Mouse (Mus musculus): ENCODE measurements around the gene Hoxb2. TPM values are rescaled to one million over a fixed set of nuclear protein-coding genes. Genes with fewer than 3 reads are reported as not detected.

Hoxb2 gene
- polyA plus RNA-seq, 1 experiment from 2014 or later, result 3.1 TPM

DNA sequence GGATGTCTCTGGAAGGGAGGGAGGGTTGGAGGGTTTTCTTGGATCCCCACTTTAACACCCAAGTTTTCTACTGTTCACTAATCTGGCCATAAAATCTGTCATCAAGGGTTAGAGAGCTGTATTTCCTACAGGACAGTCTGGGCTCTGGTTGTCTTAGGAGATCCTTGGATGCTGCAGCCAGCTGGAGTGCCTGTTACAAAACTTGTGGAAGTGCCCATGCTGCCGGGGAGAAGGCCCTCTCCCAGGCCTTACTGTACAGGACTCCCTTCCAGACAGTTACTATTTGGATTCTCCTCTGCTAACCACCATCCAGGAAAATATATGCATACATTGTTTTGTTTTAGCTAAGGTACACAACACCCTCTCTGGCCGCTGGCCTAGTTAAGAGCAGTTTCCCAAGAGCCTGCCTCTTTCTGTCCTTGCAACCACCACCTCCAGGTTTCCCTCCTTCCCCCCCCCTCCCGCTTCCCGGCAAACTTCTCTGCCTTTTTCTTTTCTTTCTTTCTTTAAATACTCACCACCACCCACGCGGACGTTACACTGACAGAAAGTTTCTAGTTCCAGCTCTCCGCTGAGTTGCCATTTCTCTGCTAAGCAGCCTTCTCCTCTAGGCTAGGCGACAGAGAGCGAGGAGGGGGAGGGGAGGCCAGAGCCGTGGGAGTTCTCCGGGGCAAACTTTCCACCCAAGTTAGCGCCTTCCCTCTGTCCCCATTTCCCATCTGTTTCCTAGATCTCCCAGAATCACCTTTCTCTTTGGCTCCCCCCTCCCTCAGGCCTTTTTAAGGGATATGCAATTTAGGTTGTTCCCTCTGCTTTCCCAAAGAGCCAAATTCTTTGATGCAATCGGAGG lies 609 bp upstream of the Hoxb2 start:
- peaks cover 25% of the 10 kb centered on the region for H3K4me1 ChIP-seq
- no peaks in the 10 kb centered on the region for H3K36me3 ChIP-seq
- ATAC-seq (ENCODE audit: insufficient number of reproducible peaks, low FRiP score, low TSS enrichment, low read depth), result no peak
- H3K27me3 ChIP-seq, result peaks cover 89% of the 10 kb centered on the region
- no peaks in the 10 kb centered on the region for H3K9me3 ChIP-seq
- no peak overlapping the region for H3K27ac ChIP-seq
- WGBS, result 20% methylated on average over 14 of the region's 14 CpGs
- H3K9ac ChIP-seq, result no peak overlapping the region
- H3K4me2 ChIP-seq, result no peak overlapping the region
- no peak overlapping the region for H3K4me3 ChIP-seq

DNA sequence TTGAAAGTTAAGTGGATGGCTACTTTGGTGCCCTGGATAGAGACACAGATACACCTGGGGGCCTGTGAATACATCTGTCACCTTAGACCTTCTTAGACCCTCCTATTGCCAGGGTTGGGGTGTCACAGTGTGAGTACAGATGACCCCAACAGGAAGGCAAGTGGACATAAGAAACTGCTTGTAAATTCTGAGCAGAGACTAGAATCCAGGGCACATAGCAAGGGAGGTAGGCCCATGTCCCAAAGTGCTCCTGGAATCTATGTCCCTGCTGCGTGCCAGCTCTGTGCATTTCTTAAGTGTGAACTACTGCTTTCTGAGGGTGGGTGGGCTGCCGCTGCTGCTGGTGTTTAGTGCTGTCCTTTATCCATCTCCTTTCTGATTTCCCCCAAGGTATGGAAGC lies 466 bp downstream of the Hoxb2 start:
- Histone ChIP-seq H3K4me2 (no peak overlapping the region), H3K36me3 (no peaks in the 10 kb centered on the region), H3K27me3 (peaks cover 86% of the 10 kb centered on the region), H3K9ac (no peak overlapping the region), H3K4me1 (peaks cover 23% of the 10 kb centered on the region), H3K4me3 (no peak overlapping the region), H3K27ac (no peak overlapping the region), H3K9me3 (no peaks in the 10 kb centered on the region)
- no peak for ATAC-seq (ENCODE audit: insufficient number of reproducible peaks, low FRiP score, low TSS enrichment, low read depth)
- 58% methylated on average over 2 of the region's 2 CpGs for WGBS

DNA sequence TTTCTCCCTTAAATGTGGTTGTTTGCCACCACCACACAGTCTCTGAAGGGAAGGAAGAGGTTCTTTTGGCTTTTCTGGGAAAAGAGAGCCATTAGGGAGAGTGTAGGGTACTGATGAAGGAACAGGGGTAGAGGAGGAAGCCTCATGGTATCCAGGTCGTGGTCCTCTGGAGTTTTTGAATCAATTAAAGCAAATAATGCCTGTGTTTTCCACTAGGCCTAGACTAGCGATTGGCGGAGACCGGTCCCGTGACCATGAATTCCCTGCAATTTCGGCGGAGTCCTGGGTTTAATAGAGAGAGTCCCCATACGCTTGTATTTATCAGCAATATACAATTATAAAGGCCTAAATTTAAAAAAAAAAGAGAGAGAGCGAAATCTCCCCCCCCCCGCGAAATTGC lies 987 bp downstream of the Hoxb2 start:
- 11% methylated on average over 11 of the region's 11 CpGs for WGBS
- H3K36me3 ChIP-seq, result no peaks in the 10 kb centered on the region
- no peak for ATAC-seq (ENCODE audit: insufficient number of reproducible peaks, low FRiP score, low TSS enrichment, low read depth)
- H3K4me3 ChIP-seq, result peak overlapping the region; percentile 38; the same call in 1 of the 2 replicates
- no peaks in the 10 kb centered on the region for H3K9me3 ChIP-seq
- peaks cover 18% of the 10 kb centered on the region for H3K4me1 ChIP-seq
- H3K4me2 ChIP-seq, result peak overlapping the region; percentile 45; the same call in 1 of the 2 replicates
- peaks cover 86% of the 10 kb centered on the region for H3K27me3 ChIP-seq
- no peak overlapping the region for H3K9ac ChIP-seq
- H3K27ac ChIP-seq, result 0 out of 2 replicates have a peak overlapping the region, but pooled peaks have one; percentile 22

DNA sequence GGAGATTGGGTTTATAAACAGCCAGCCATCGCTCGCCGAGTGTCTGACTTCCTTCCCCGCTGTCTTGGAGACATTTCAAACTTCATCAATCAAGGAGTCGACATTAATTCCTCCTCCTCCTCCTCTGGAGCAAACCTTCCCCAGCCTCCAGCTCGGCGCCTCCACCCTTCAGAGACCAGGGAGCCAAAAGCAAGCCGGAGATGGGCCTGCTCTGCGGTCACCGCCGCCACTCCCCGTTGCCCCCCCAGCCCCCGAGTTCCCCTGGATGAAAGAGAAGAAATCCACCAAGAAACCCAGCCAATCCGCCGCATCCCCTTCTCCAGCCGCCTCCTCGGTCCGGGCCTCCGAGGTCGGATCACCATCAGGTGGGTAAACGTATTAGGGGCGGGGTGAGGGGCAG lies 1.5 kb downstream of the Hoxb2 start:
- H3K27me3 ChIP-seq, result peaks cover 85% of the 10 kb centered on the region
- ATAC-seq (ENCODE audit: insufficient number of reproducible peaks, low FRiP score, low TSS enrichment, low read depth), result no peak

DNA sequence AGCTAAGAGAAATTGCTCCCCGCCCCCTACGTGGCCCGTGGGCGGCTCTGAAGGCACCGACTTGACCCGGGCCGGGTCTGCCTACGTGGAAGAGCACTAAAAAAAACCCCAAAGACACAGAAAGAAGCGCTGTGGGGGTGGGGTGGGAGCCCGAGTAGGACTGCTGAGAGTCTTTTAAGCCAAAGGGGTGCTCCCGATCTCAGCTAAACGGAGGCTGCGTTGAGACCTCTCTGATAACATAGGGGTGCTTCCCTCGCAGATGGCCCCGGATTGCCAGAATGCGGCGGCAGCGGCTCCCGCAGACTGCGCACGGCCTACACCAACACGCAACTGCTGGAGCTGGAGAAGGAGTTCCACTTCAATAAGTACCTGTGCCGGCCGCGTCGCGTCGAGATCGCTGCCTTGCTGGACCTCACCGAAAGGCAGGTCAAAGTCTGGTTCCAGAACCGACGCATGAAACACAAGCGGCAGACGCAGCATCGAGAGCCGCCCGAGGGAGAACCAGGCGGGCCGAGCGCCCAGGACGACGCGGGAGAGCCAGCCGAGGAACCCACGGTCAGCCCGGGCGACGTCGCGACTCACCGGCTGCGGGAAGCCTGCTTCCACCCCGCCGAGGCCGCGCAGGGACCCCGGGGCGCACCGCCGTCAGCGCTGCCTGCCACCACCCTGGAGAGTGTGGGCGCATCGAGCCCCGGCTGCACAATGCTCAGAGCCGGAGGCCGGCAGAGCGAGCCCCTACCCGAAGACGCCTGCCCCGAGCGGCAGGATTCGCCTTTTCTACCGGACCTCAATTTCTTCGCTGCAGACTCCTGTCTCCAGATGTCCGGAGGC lies 2.6 kb downstream of the Hoxb2 start:
- Histone ChIP-seq H3K27me3 (peaks cover 86% of the 10 kb centered on the region), H3K9ac (peak overlapping the region; percentile 40; the same call in 1 of the 2 replicates), H3K27ac (peak overlapping the region; percentile 73), H3K4me1 (peaks cover 17% of the 10 kb centered on the region), H3K36me3 (no peaks in the 10 kb centered on the region), H3K9me3 (no peaks in the 10 kb centered on the region), H3K4me3 (peak overlapping the region; percentile 38), H3K4me2 (peak overlapping the region; percentile 45)
- ATAC-seq (ENCODE audit: insufficient number of reproducible peaks, low FRiP score, low TSS enrichment, low read depth), result no peak
- WGBS, result 1% methylated on average over 73 of the region's 75 CpGs

More for the DNA sequence above, 1.5 kb downstream of the Hoxb2 start:
- Histone ChIP-seq H3K4me1 (peaks cover 17% of the 10 kb centered on the region), H3K9ac (no peak overlapping the region), H3K9me3 (no peaks in the 10 kb centered on the region), H3K4me2 (peak overlapping the region; percentile 45; the same call in 1 of the 2 replicates), H3K27ac (peak overlapping the region; percentile 27; the same call in 1 of the 2 replicates), H3K36me3 (no peaks in the 10 kb centered on the region), H3K4me3 (peak overlapping the region; percentile 38)
- 2% methylated on average over 22 of the region's 22 CpGs for WGBS

DNA sequence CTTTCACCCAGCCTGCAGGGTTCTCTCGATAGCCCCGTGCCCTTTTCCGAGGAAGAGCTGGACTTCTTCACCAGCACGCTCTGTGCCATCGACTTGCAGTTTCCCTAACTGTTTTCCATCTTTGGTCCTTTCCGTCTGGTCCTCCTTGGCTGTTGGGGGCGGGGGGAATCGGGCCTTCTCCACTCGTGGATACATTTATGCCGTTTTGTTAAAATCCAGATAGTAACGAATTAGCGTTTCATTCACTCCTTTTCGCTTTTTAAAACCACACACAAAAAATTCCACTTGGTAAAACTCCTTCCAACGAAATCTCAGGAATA lies 3.2 kb downstream of the Hoxb2 start:
- peaks cover 83% of the 10 kb centered on the region for H3K27me3 ChIP-seq
- H3K9ac ChIP-seq, result no peak overlapping the region; the same call in 1 of the 2 replicates
- H3K9me3 ChIP-seq, result no peaks in the 10 kb centered on the region
- peak overlapping the region; percentile 45 for H3K4me2 ChIP-seq
- 2% methylated on average over 14 of the region's 14 CpGs for WGBS
- H3K4me1 ChIP-seq, result peaks cover 17% of the 10 kb centered on the region
- peak overlapping the region; percentile 73 for H3K27ac ChIP-seq
- peak overlapping the region; percentile 38 for H3K4me3 ChIP-seq
- H3K36me3 ChIP-seq, result no peaks in the 10 kb centered on the region
- no peak for ATAC-seq (ENCODE audit: insufficient number of reproducible peaks, low FRiP score, low TSS enrichment, low read depth)

DNA sequence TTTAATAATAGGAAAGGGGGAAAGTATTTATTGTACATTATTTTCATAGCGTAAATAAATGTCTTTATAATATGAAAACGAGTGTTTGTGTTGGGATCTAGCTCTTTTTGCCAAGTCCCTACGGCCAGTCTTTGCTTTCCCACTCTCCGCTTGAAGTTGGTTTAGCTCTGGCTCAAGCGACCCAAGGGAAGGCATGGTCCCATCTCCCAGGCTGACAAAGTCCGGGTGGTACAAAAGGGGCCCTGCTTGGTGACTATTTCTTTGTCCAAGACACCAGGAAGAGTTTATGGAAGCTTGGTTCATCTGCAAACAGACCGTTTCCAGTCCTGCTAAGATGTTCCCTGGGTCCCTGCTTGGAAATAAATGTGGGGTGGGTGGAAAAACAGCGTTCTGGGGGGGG lies 3.6 kb downstream of the Hoxb2 start:
- 0 out of 2 replicates have a peak overlapping the region, but pooled peaks have one; percentile 38 for H3K4me2 ChIP-seq
- H3K9me3 ChIP-seq, result no peaks in the 10 kb centered on the region
- no peak for ATAC-seq (ENCODE audit: insufficient number of reproducible peaks, low FRiP score, low TSS enrichment, low read depth)
- H3K4me1 ChIP-seq, result peaks cover 17% of the 10 kb centered on the region
- H3K27ac ChIP-seq, result no peak overlapping the region
- H3K36me3 ChIP-seq, result no peaks in the 10 kb centered on the region
- H3K4me3 ChIP-seq, result peak overlapping the region; percentile 24
- H3K9ac ChIP-seq, result no peak overlapping the region
- peaks cover 82% of the 10 kb centered on the region for H3K27me3 ChIP-seq
- WGBS, result 22% methylated on average over 8 of the region's 8 CpGs

DNA sequence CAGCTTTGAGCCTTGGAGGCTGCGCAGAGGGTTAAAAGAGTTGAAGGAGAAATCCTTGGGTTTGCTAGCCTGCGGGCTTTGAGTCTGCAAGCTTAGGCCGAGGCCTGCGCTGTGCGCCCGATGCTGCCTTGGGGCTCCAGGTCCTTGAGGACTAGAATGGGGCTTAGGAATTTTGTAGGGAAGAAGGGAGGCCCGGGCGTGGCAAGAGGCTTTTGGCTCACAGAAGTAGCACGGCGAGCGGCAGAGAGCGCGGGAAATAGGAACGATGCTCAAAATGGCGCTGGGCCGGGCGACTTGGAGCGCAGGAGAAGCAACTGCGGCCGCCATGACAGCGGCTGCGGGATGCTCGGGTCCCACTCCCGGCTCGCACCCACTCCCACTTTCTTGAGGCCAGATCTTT lies 4.1 kb downstream of the Hoxb2 start:
- ATAC-seq (ENCODE audit: insufficient number of reproducible peaks, low FRiP score, low TSS enrichment, low read depth), result no peak
- 3% methylated on average over 25 of the region's 25 CpGs for WGBS
- no peaks in the 10 kb centered on the region for H3K36me3 ChIP-seq
- no peak overlapping the region for H3K9ac ChIP-seq
- peak overlapping the region; percentile 24 for H3K4me3 ChIP-seq
- peaks cover 80% of the 10 kb centered on the region for H3K27me3 ChIP-seq
- H3K9me3 ChIP-seq, result no peaks in the 10 kb centered on the region
- H3K4me1 ChIP-seq, result peaks cover 17% of the 10 kb centered on the region
- H3K4me2 ChIP-seq, result peak overlapping the region; percentile 38
- H3K27ac ChIP-seq, result no peak overlapping the region

DNA sequence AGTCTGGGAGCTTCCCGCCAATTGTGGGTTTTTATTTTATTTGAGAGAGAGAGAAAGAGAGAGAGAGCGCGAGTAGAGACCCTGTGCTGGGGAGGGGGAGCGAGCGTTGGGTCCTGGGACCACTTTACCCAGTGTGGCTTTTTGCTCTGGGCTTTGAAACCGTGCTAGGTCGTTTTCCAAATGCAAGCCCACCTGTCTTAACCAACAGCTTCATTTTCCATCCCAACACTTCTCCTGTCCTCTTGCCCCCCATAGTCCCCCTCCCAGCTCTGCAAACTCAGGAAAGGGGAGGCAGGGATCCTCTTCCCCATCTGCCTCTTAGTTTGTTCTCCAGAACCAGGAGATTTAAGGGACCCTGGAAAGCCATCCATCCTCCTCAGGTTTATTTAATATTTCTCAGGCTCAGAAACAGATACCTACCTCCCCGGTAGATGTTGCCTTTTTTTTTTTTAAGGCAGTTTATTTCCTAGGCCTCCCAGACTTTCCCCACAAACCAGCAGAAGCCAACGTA lies 4.5 kb downstream of the Hoxb2 start:
- Histone ChIP-seq H3K27me3 (peaks cover 79% of the 10 kb centered on the region), H3K4me2 (peak overlapping the region; percentile 38), H3K27ac (no peak overlapping the region), H3K9me3 (no peaks in the 10 kb centered on the region), H3K4me3 (peak overlapping the region; percentile 24), H3K36me3 (no peaks in the 10 kb centered on the region), H3K9ac (no peak overlapping the region), H3K4me1 (peaks cover 17% of the 10 kb centered on the region)
- 6% methylated on average over 9 of the region's 9 CpGs for WGBS
- ATAC-seq (ENCODE audit: insufficient number of reproducible peaks, low FRiP score, low TSS enrichment, low read depth), result no peak

DNA sequence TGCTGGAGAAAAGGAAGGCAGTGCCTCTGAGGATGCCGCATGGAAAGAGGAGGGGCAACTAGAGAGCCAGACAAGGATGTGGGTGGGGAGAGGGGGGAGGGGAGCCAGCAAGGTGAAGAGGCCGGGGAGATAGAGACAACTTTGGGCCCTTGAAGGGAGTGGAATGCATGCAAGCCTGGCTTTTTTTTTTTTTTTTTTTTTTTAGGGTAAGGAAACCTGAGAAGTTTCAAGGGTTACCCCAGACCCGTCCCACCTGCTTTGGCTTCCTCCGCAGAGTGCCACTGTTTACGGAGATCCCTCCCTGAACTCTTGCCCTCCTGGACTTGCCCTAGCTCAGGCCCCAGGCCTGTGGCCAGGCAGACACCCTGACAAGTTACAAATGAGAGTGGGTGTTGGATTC lies 13.5 kb downstream of the Hoxb2 start:
- Histone ChIP-seq H3K4me3 (no peak overlapping the region), H3K27me3 (peaks cover 76% of the 10 kb centered on the region), H3K36me3 (no peaks in the 10 kb centered on the region), H3K27ac (no peak overlapping the region), H3K9ac (no peak overlapping the region), H3K4me2 (no peak overlapping the region), H3K4me1 (peaks cover 11% of the 10 kb centered on the region), H3K9me3 (no peaks in the 10 kb centered on the region)
- WGBS, result 14% methylated on average over 5 of the region's 5 CpGs
- no peak for ATAC-seq (ENCODE audit: insufficient number of reproducible peaks, low FRiP score, low TSS enrichment, low read depth)

DNA sequence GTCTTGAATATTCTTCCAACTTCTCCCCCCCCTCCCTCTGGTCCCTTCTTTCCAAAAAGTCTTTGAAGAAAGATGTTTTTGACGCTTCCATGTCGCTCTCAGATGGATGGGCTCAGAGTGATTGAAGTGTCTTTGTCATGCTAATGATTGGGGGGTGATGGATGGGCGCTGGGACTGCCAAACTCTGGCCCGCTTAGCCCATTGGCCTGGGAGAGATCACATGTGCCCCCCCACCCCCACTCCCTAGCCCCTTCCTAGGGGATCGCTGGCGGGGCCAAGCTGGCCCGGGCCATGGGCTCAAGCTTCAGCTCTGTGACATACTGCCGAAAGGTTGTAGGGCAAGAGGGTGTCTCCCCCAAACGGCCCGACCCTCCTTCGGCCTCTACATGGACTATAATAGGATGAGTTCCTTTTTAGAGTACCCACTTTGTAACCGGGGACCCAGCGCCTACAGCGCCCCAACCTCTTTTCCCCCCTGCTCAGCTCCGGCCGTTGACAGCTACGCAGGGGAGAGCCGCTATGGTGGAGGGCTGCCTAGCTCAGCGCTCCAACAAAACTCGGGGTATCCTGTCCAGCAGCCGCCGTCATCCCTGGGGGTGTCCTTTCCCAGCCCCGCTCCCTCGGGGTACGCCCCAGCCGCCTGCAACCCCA lies 15.2 kb downstream of the Hoxb2 start, which contains the start of gene Hoxb1:
Hoxb1 (plus strand) TSS at position 312 of the 651 bp plus-strand sequence.
- H3K27me3 ChIP-seq, result peaks cover 86% of the 10 kb centered on the region
- peaks cover 11% of the 10 kb centered on the region for H3K4me1 ChIP-seq
- H3K9ac ChIP-seq, result no peak within 1 kb of the TSS
- 0 out of 2 replicates have a peak within 1 kb of the TSS, but pooled peaks have one; percentile 7 for H3K4me3 ChIP-seq
- no peak within 1 kb of the TSS for H3K27ac ChIP-seq
- no peaks in the 10 kb centered on the region for H3K9me3 ChIP-seq
- no peak for ATAC-seq (ENCODE audit: insufficient number of reproducible peaks, low FRiP score, low TSS enrichment, low read depth)
- peak within 1 kb of the TSS; percentile 33 for H3K4me2 ChIP-seq
- no peaks in the 10 kb centered on the region for H3K36me3 ChIP-seq
- 7% methylated on average over 26 of the region's 26 CpGs for WGBS

All from limb, embryonic 15.5 days (tissue).